Mouse (Mus musculus) liver, embryonic 16.5 days (tissue): ENCODE results near the gene Pmvk. TPM values are rescaled to one million over a fixed set of nuclear protein-coding genes. Genes with fewer than 3 reads are reported as not detected.

Experiments
- ATAC-seq: fragments of 200-750 bp; cut with Nextera tagmentation; 2 replicates; pipeline ENCODE4 v1.8.0; 2017; ENCODE audit warnings: low read depth, mild to moderate bottlenecking, moderate number of reproducible peaks, moderate library complexity
- H3K27ac ChIP-seq: fragments of 300-500 bp; sonication (generic); 2 replicates; pipeline ENCODE4 v1.5.1; 2014; ENCODE audit warnings: mild to moderate bottlenecking, low read length
- H3K27me3 ChIP-seq: fragments of 300-500 bp; sonication (generic); 2 replicates; pipeline ENCODE4 v1.6.1; 2014; ENCODE audit warnings: low read depth, low read length, mixed read lengths; ENCODE audit not compliant: control insufficient read depth, insufficient read depth
- H3K36me3 ChIP-seq: fragments of 300-500 bp; sonication (generic); 2 replicates; pipeline ENCODE4 v1.6.1; 2014; ENCODE audit warnings: mild to moderate bottlenecking; ENCODE audit not compliant: control insufficient read depth, insufficient read depth
- H3K4me1 ChIP-seq: fragments of 300-500 bp; sonication (generic); 2 replicates; pipeline ENCODE4 v1.6.1; 2014; ENCODE audit warnings: low read depth, low read length, mixed read lengths; ENCODE audit not compliant: control insufficient read depth
- H3K4me2 ChIP-seq: fragments of 300-500 bp; sonication (generic); 2 replicates; pipeline ENCODE4 v1.6.1; 2014; ENCODE audit warnings: low read depth, low read length, mixed read lengths
- H3K4me3 ChIP-seq: fragments of 300-500 bp; sonication (generic); 2 replicates; pipeline ENCODE4 v1.5.1; 2014; ENCODE audit warnings: low read depth, mild to moderate bottlenecking, low read length
- H3K9ac ChIP-seq: fragments of 300-500 bp; sonication (generic); 2 replicates; pipeline ENCODE4 v1.6.1; 2014; ENCODE audit warnings: low read depth, low read length
- H3K9me3 ChIP-seq: fragments of 300-500 bp; sonication (generic); replicated peaks from 2 replicates; pipeline ENCODE4 v1.6.1; 2016; ENCODE audit warnings: low read length; ENCODE audit not compliant: control insufficient read depth
- WGBS: fragments of 180-500 bp; shearing (Covaris S2); extraction: QIAGEN DNeasy Blood & Tissue Kit; methylation state at CpG from one replicate; pipeline ENCODE4 v1.1.7; 2014; ENCODE audit not compliant: insufficient replicate concordance; 5-methylcytosine and 5-hydroxymethylcytosine counted together
- polyA plus RNA-seq: library from polyadenylated mRNA; unstranded; fragments of >200 nt; fragmentation: Nextera tagmentation; extraction: Ambion mirVana; gene quantifications from 2 replicates; pipeline ENCODE4 v1.2.1, GENCODE M21; 2015

The Pmvk gene
- 34.8 and 36.9 TPM in 2 replicates for polyA plus RNA-seq

- no peak for ATAC-seq
- Histone ChIP-seq H3K4me2 (no peak within 1 kb of the TSS), H3K36me3 (no peaks in the 10 kb centered on the region), H3K4me3 (no peak within 1 kb of the TSS), H3K9me3 (no peaks in the 10 kb centered on the region), H3K27me3 (no peaks in the 10 kb centered on the region), H3K27ac (no peak within 1 kb of the TSS), H3K4me1 (peaks cover 19% of the 10 kb centered on the region), H3K9ac (no peak within 1 kb of the TSS)
- WGBS, result 68% methylated on average over 10 of the region's 10 CpGs
Observed at GRCm38 (mm10) chr3:89454401-89455177, at the start of gene Pmvk. Gene Pmvk (plus strand): TSS chr3:89454541.

- no peak overlapping the region for H3K4me2 ChIP-seq
- no peak overlapping the region for H3K9ac ChIP-seq
- H3K27ac ChIP-seq, result no peak overlapping the region
- WGBS, result 79% methylated on average over 6 of the region's 6 CpGs
- no peak overlapping the region for H3K4me3 ChIP-seq
- H3K9me3 ChIP-seq, result no peaks in the 10 kb centered on the region
- no peaks in the 10 kb centered on the region for H3K27me3 ChIP-seq
- peaks cover 7% of the 10 kb centered on the region for H3K4me1 ChIP-seq
- peaks cover 13% of the 10 kb centered on the region for H3K36me3 ChIP-seq
- no peak for ATAC-seq
Observed at GRCm38 (mm10) chr3:89406887-89407286, 47.5 kb upstream of the Pmvk start.

GRCm38 (mm10) chr3:89408448-89408847, 45.9 kb upstream of the Pmvk start:
- H3K4me1 ChIP-seq, result peaks cover 7% of the 10 kb centered on the region
- no peak for ATAC-seq
- no peaks in the 10 kb centered on the region for H3K9me3 ChIP-seq
- no peak overlapping the region for H3K27ac ChIP-seq
- no peaks in the 10 kb centered on the region for H3K27me3 ChIP-seq
- H3K9ac ChIP-seq, result no peak overlapping the region
- H3K36me3 ChIP-seq, result peaks cover 11% of the 10 kb centered on the region; the same call in 1 of the 2 replicates
- WGBS, result 71% methylated on average over 16 of the region's 16 CpGs
- no peak overlapping the region for H3K4me2 ChIP-seq
- H3K4me3 ChIP-seq, result no peak overlapping the region

- 85% methylated on average over 3 of the region's 3 CpGs for WGBS
- H3K4me2 ChIP-seq, result no peak overlapping the region
- H3K36me3 ChIP-seq, result peaks cover 19% of the 10 kb centered on the region
- no peaks in the 10 kb centered on the region for H3K27me3 ChIP-seq
- peaks cover 7% of the 10 kb centered on the region for H3K4me1 ChIP-seq
- no peak overlapping the region for H3K4me3 ChIP-seq
- no peak overlapping the region for H3K9ac ChIP-seq
- no peak for ATAC-seq
- no peak overlapping the region for H3K27ac ChIP-seq
- no peaks in the 10 kb centered on the region for H3K9me3 ChIP-seq
Observed at GRCm38 (mm10) chr3:89409701-89410100, 44.6 kb upstream of the Pmvk start.

GRCm38 (mm10) chr3:89410864-89411263, 43.5 kb upstream of the Pmvk start:
- H3K9me3 ChIP-seq, result no peaks in the 10 kb centered on the region
- peak overlapping the region; percentile 71 for H3K4me3 ChIP-seq
- H3K4me2 ChIP-seq, result peak overlapping the region; percentile 76
- 68% methylated on average over 10 of the region's 10 CpGs for WGBS
- peaks cover 7% of the 10 kb centered on the region for H3K4me1 ChIP-seq
- H3K27me3 ChIP-seq, result no peaks in the 10 kb centered on the region
- H3K27ac ChIP-seq, result 0 out of 2 replicates have a peak overlapping the region, but pooled peaks have one; percentile 5
- peaks cover 29% of the 10 kb centered on the region for H3K36me3 ChIP-seq
- no peak for ATAC-seq
- peak overlapping the region; percentile 70 for H3K9ac ChIP-seq

GRCm38 (mm10) chr3:89411490-89412393, 42.6 kb upstream of the Pmvk start, which contains the start of gene Flad1:
Gene Flad1 (minus strand): TSS chr3:89411870.
- peaks cover 12% of the 10 kb centered on the region for H3K4me1 ChIP-seq
- H3K4me3 ChIP-seq, result peak within 1 kb of the TSS; percentile 71
- peaks cover 35% of the 10 kb centered on the region for H3K36me3 ChIP-seq
- H3K27me3 ChIP-seq, result no peaks in the 10 kb centered on the region
- H3K9me3 ChIP-seq, result no peaks in the 10 kb centered on the region
- peak; percentile 100 for ATAC-seq
- H3K4me2 ChIP-seq, result peak within 1 kb of the TSS; percentile 76
- peak within 1 kb of the TSS; percentile 70 for H3K9ac ChIP-seq
- 5% methylated on average over 28 of the region's 28 CpGs for WGBS
- peak within 1 kb of the TSS; percentile 5 for H3K27ac ChIP-seq

GRCm38 (mm10) chr3:89416158-89416557, 38.2 kb upstream of the Pmvk start:
- Histone ChIP-seq H3K9me3 (no peaks in the 10 kb centered on the region), H3K4me3 (no peak overlapping the region), H3K36me3 (peaks cover 29% of the 10 kb centered on the region), H3K27me3 (no peaks in the 10 kb centered on the region), H3K4me1 (peaks cover 26% of the 10 kb centered on the region), H3K4me2 (no peak overlapping the region), H3K9ac (no peak overlapping the region), H3K27ac (no peak overlapping the region)
- no peak for ATAC-seq
- 91% methylated on average over 8 of the region's 8 CpGs for WGBS

- Histone ChIP-seq H3K9ac (peak overlapping the region; percentile 71), H3K9me3 (no peaks in the 10 kb centered on the region), H3K4me3 (peak overlapping the region; percentile 83), H3K27ac (peak overlapping the region; percentile 81), H3K27me3 (no peaks in the 10 kb centered on the region), H3K4me2 (peak overlapping the region; percentile 65), H3K36me3 (peaks cover 29% of the 10 kb centered on the region), H3K4me1 (peaks cover 34% of the 10 kb centered on the region)
- ATAC-seq, result no peak
- 8% methylated on average over 2 of the region's 2 CpGs for WGBS
Observed at GRCm38 (mm10) chr3:89417131-89417530, 37.2 kb upstream of the Pmvk start.
